Mouse (Mus musculus) neural tube, embryonic 13.5 days (tissue): ENCODE results near the gene Mex3a. TPM values are rescaled to one million over a fixed set of nuclear protein-coding genes. Genes with fewer than 3 reads are reported as not detected.

Source experiments
- ATAC-seq: fragments of 200-750 bp; cut with Nextera tagmentation; 2 replicates; pipeline ENCODE4 v1.8.0; 2017; ENCODE audit warnings: low read depth, mild to moderate bottlenecking, moderate TSS enrichment, moderate library complexity
- H3K27ac ChIP-seq: fragments of 300-500 bp; sonication (generic); replicated peaks from 2 replicates; pipeline ENCODE4 v1.5.1; 2015; ENCODE audit warnings: moderate library complexity, mild to moderate bottlenecking, inconsistent platforms
- H3K27me3 ChIP-seq: fragments of 300-500 bp; sonication (generic); 2 replicates; pipeline ENCODE4 v1.6.1; 2015; ENCODE audit warnings: mild to moderate bottlenecking, inconsistent platforms
- H3K36me3 ChIP-seq: fragments of 300-500 bp; sonication (generic); 2 replicates; pipeline ENCODE4 v1.6.1; 2015; ENCODE audit warnings: mild to moderate bottlenecking, inconsistent platforms
- H3K4me1 ChIP-seq: fragments of 300-500 bp; sonication (generic); replicated peaks from 2 replicates; pipeline ENCODE4 v1.6.1; 2015; ENCODE audit warnings: inconsistent platforms
- H3K4me2 ChIP-seq: fragments of 300-500 bp; sonication (generic); 2 replicates; pipeline ENCODE4 v1.6.1; 2015; ENCODE audit warnings: inconsistent platforms, mild to moderate bottlenecking, moderate library complexity
- H3K4me3 ChIP-seq: fragments of 300-500 bp; sonication (generic); 2 replicates; pipeline ENCODE4 v1.5.1; 2015; ENCODE audit warnings: mild to moderate bottlenecking, inconsistent platforms
- H3K9ac ChIP-seq: fragments of 300-500 bp; sonication (generic); 2 replicates; pipeline ENCODE4 v1.6.1; 2015; ENCODE audit warnings: moderate library complexity, mild to moderate bottlenecking, inconsistent platforms
- H3K9me3 ChIP-seq: fragments of 300-500 bp; sonication (generic); 2 replicates; pipeline ENCODE4 v1.6.1; 2016; ENCODE audit warnings: inconsistent platforms
- WGBS: fragments of 180-500 bp; shearing (Covaris S2); methylation state at CpG from one replicate; pipeline ENCODE4 v1.1.7; 2015; 5-methylcytosine and 5-hydroxymethylcytosine counted together
- polyA plus RNA-seq: library from polyadenylated mRNA; unstranded; fragments of >200 nt; fragmentation: Nextera tagmentation; extraction: Ambion mirVana; gene quantifications from 2 replicates; pipeline ENCODE4 v1.2.1, GENCODE M21; 2015

Mex3a gene
- polyA plus RNA-seq, 1 experiment from 2014 or later: 33.7 TPM

GRCm38 (mm10) chr3:88500087-88500486 lies 32.1 kb upstream of the Mex3a start:
- Histone ChIP-seq H3K27me3 (peaks cover 28% of the 10 kb centered on the region), H3K4me1 (peaks cover 38% of the 10 kb centered on the region), H3K27ac (no peak overlapping the region), H3K9ac (no peak overlapping the region), H3K9me3 (no peaks in the 10 kb centered on the region), H3K4me2 (no peak overlapping the region), H3K36me3 (no peaks in the 10 kb centered on the region), H3K4me3 (no peak overlapping the region)
- no peak for ATAC-seq
- WGBS: 83% methylated on average over 7 of the region's 7 CpGs

- ATAC-seq: no peak
- Histone ChIP-seq H3K27me3 (peaks cover 28% of the 10 kb centered on the region), H3K4me2 (peak overlapping the region; percentile 98), H3K4me3 (peak overlapping the region; percentile 81; the same call in 1 of the 2 replicates), H3K36me3 (no peaks in the 10 kb centered on the region), H3K9me3 (no peaks in the 10 kb centered on the region), H3K4me1 (peaks cover 32% of the 10 kb centered on the region), H3K9ac (no peak overlapping the region), H3K27ac (no peak overlapping the region)
- WGBS: 43% methylated on average over 4 of the region's 4 CpGs
Observed at GRCm38 (mm10) chr3:88500655-88501365, 31.4 kb upstream of the Mex3a start.

GRCm38 (mm10) chr3:88501366-88502030 lies 30.7 kb upstream of the Mex3a start:
- H3K4me3 ChIP-seq: peak overlapping the region; percentile 81
- no peak for ATAC-seq
- H3K4me2 ChIP-seq: peak overlapping the region; percentile 98
- H3K27me3 ChIP-seq: peaks cover 28% of the 10 kb centered on the region
- H3K27ac ChIP-seq: no peak overlapping the region
- no peaks in the 10 kb centered on the region for H3K9me3 ChIP-seq
- peaks cover 32% of the 10 kb centered on the region for H3K4me1 ChIP-seq
- no peaks in the 10 kb centered on the region for H3K36me3 ChIP-seq
- 55% methylated on average over 6 of the region's 6 CpGs for WGBS
- H3K9ac ChIP-seq: peak overlapping the region; percentile 88; the same call in 1 of the 2 replicates

- H3K4me1 ChIP-seq: peaks cover 32% of the 10 kb centered on the region
- peak overlapping the region; percentile 88 for H3K9ac ChIP-seq
- no peak overlapping the region for H3K27ac ChIP-seq
- H3K4me2 ChIP-seq: peak overlapping the region; percentile 98
- 18% methylated on average over 11 of the region's 11 CpGs for WGBS
- peak overlapping the region; percentile 81 for H3K4me3 ChIP-seq
- H3K27me3 ChIP-seq: peaks cover 28% of the 10 kb centered on the region
- H3K36me3 ChIP-seq: no peaks in the 10 kb centered on the region
- ATAC-seq: no peak; the same call in 1 of the 2 replicates
- no peaks in the 10 kb centered on the region for H3K9me3 ChIP-seq
Observed at GRCm38 (mm10) chr3:88502031-88502571, 30.1 kb upstream of the Mex3a start.

GRCm38 (mm10) chr3:88502641-88503504 lies 29.3 kb upstream of the Mex3a start:
- under 1% methylated on average over 55 of the region's 55 CpGs for WGBS
- peaks cover 32% of the 10 kb centered on the region for H3K4me1 ChIP-seq
- H3K9me3 ChIP-seq: no peaks in the 10 kb centered on the region
- peak overlapping the region; percentile 81 for H3K4me3 ChIP-seq
- peaks cover 28% of the 10 kb centered on the region for H3K27me3 ChIP-seq
- peak overlapping the region; percentile 56; the same call in 1 of the 2 replicates for H3K27ac ChIP-seq
- H3K9ac ChIP-seq: peak overlapping the region; percentile 88
- peak overlapping the region; percentile 98 for H3K4me2 ChIP-seq
- H3K36me3 ChIP-seq: no peaks in the 10 kb centered on the region
- ATAC-seq: peak; percentile 91

GRCm38 (mm10) chr3:88503505-88503863 lies 28.7 kb upstream of the Mex3a start:
- ATAC-seq: 0 out of 2 replicates have a peak, but pooled peaks have one; percentile 21
- 21% methylated on average over 4 of the region's 4 CpGs for WGBS
- peak overlapping the region; percentile 98 for H3K4me2 ChIP-seq
- H3K27ac ChIP-seq: peak overlapping the region; percentile 56; the same call in 1 of the 2 replicates
- H3K4me3 ChIP-seq: peak overlapping the region; percentile 81
- H3K9me3 ChIP-seq: no peaks in the 10 kb centered on the region
- peaks cover 28% of the 10 kb centered on the region for H3K27me3 ChIP-seq
- H3K36me3 ChIP-seq: no peaks in the 10 kb centered on the region
- H3K9ac ChIP-seq: peak overlapping the region; percentile 88; the same call in 1 of the 2 replicates
- H3K4me1 ChIP-seq: peaks cover 32% of the 10 kb centered on the region

- WGBS: 49% methylated on average over 8 of the region's 8 CpGs
- peaks cover 28% of the 10 kb centered on the region for H3K27me3 ChIP-seq
- H3K9me3 ChIP-seq: no peaks in the 10 kb centered on the region
- H3K9ac ChIP-seq: no peak overlapping the region
- no peak overlapping the region for H3K4me3 ChIP-seq
- peaks cover 32% of the 10 kb centered on the region for H3K4me1 ChIP-seq
- peak overlapping the region; percentile 98 for H3K4me2 ChIP-seq
- no peaks in the 10 kb centered on the region for H3K36me3 ChIP-seq
- H3K27ac ChIP-seq: no peak overlapping the region
- no peak for ATAC-seq
Observed at GRCm38 (mm10) chr3:88503881-88504746, 28.1 kb upstream of the Mex3a start.

- no peak overlapping the region for H3K9ac ChIP-seq
- H3K4me2 ChIP-seq: no peak overlapping the region
- no peaks in the 10 kb centered on the region for H3K36me3 ChIP-seq
- 76% methylated on average over 6 of the region's 6 CpGs for WGBS
- H3K27me3 ChIP-seq: peaks cover 28% of the 10 kb centered on the region
- no peak overlapping the region for H3K27ac ChIP-seq
- no peaks in the 10 kb centered on the region for H3K9me3 ChIP-seq
- H3K4me1 ChIP-seq: peaks cover 42% of the 10 kb centered on the region
- H3K4me3 ChIP-seq: no peak overlapping the region
- no peak for ATAC-seq
Observed at GRCm38 (mm10) chr3:88505081-88505480, 27.1 kb upstream of the Mex3a start.

- Histone ChIP-seq H3K9me3 (no peaks in the 10 kb centered on the region), H3K4me2 (no peak overlapping the region), H3K9ac (no peak overlapping the region), H3K27ac (no peak overlapping the region), H3K27me3 (peaks cover 26% of the 10 kb centered on the region), H3K4me1 (peaks cover 46% of the 10 kb centered on the region), H3K4me3 (no peak overlapping the region), H3K36me3 (no peaks in the 10 kb centered on the region)
- no peak for ATAC-seq
- 43% methylated on average over 7 of the region's 7 CpGs for WGBS
Observed at GRCm38 (mm10) chr3:88505765-88506164, 26.4 kb upstream of the Mex3a start.

- H3K4me3 ChIP-seq: peak overlapping the region; percentile 36
- peaks cover 2% of the 10 kb centered on the region for H3K27me3 ChIP-seq
- ATAC-seq: peak; percentile 10; the same call in 1 of the 2 replicates
- WGBS: 58% methylated on average over 3 of the region's 3 CpGs
- H3K9me3 ChIP-seq: no peaks in the 10 kb centered on the region
- peak overlapping the region; percentile 92 for H3K27ac ChIP-seq
- peak overlapping the region; percentile 59 for H3K4me2 ChIP-seq
- H3K36me3 ChIP-seq: no peaks in the 10 kb centered on the region
- peak overlapping the region; percentile 69 for H3K9ac ChIP-seq
- peaks cover 43% of the 10 kb centered on the region for H3K4me1 ChIP-seq
Observed at GRCm38 (mm10) chr3:88509250-88509649, 22.9 kb upstream of the Mex3a start.
